Mouse (Mus musculus): Measurements from ENCODE around the gene Sorl1. TPM values are rescaled to one million over a fixed set of nuclear protein-coding genes. Genes with fewer than 3 reads are reported as not detected.
A peak's percentile ranks its signal among the peaks of the same experiment; 100 is the strongest.

Sorl1 gene
- polyA plus RNA-seq, 1 experiment from 2014 or later: 9.6 TPM

- no peak for ATAC-seq (ENCODE audit: insufficient number of reproducible peaks, low FRiP score)
Measured at GRCm38 (mm10) chr9:42121631-42122354, 2.3 kb downstream of the Sorl1 start.

GRCm38 (mm10) chr9:42116418-42117056, 7.6 kb downstream of the Sorl1 start:
- no peak overlapping the region for H3K27ac ChIP-seq (ENCODE audit: poor library complexity, severe bottlenecking)
- no peaks in the 10 kb centered on the region for H3K9me3 ChIP-seq (replicated peaks)
- ATAC-seq (ENCODE audit: insufficient number of reproducible peaks, low FRiP score): no peak
- 66% methylated on average over 10 of the region's 10 CpGs for WGBS
- H3K4me2 ChIP-seq: no peak overlapping the region
- H3K4me3 ChIP-seq: no peak overlapping the region
- H3K4me1 ChIP-seq (replicated peaks): peaks cover 23% of the 10 kb centered on the region; the same call in 1 of the 2 replicates
- H3K36me3 ChIP-seq: no peaks in the 10 kb centered on the region
- H3K9ac ChIP-seq: no peak overlapping the region
- H3K27me3 ChIP-seq (replicated peaks): no peaks in the 10 kb centered on the region

More at GRCm38 (mm10) chr9:42121631-42122354, 2.3 kb downstream of the Sorl1 start:
- WGBS: 83% methylated on average over 10 of the region's 10 CpGs
- no peaks in the 10 kb centered on the region for H3K9me3 ChIP-seq (replicated peaks)
- H3K4me3 ChIP-seq: no peak overlapping the region
- H3K27me3 ChIP-seq (replicated peaks): peaks cover 13% of the 10 kb centered on the region
- no peak overlapping the region for H3K9ac ChIP-seq
- H3K4me1 ChIP-seq (replicated peaks): peaks cover 4% of the 10 kb centered on the region
- H3K36me3 ChIP-seq: no peaks in the 10 kb centered on the region
- no peak overlapping the region for H3K4me2 ChIP-seq
- no peak overlapping the region for H3K27ac ChIP-seq (ENCODE audit: poor library complexity, severe bottlenecking)

- 79% methylated on average over 7 of the region's 7 CpGs for WGBS
- no peak for ATAC-seq (ENCODE audit: insufficient number of reproducible peaks, low FRiP score)
- no peaks in the 10 kb centered on the region for H3K36me3 ChIP-seq
- H3K4me1 ChIP-seq (replicated peaks): peaks cover 25% of the 10 kb centered on the region
- no peak overlapping the region for H3K4me2 ChIP-seq
- no peak overlapping the region for H3K4me3 ChIP-seq
- no peaks in the 10 kb centered on the region for H3K27me3 ChIP-seq (replicated peaks)
- H3K27ac ChIP-seq (ENCODE audit: poor library complexity, severe bottlenecking): no peak overlapping the region
- no peak overlapping the region for H3K9ac ChIP-seq
- no peaks in the 10 kb centered on the region for H3K9me3 ChIP-seq (replicated peaks)
Measured at GRCm38 (mm10) chr9:42115078-42115477, 9.0 kb downstream of the Sorl1 start.

GRCm38 (mm10) chr9:42113316-42113715, 10.8 kb downstream of the Sorl1 start:
- Histone ChIP-seq H3K36me3 (no peaks in the 10 kb centered on the region), H3K9ac (no peak overlapping the region), H3K27me3 (replicated peaks) (no peaks in the 10 kb centered on the region), H3K4me2 (no peak overlapping the region), H3K4me1 (replicated peaks) (peaks cover 40% of the 10 kb centered on the region), H3K27ac (ENCODE audit: poor library complexity, severe bottlenecking) (no peak overlapping the region), H3K9me3 (replicated peaks) (no peaks in the 10 kb centered on the region), H3K4me3 (no peak overlapping the region)
- no peak for ATAC-seq (ENCODE audit: insufficient number of reproducible peaks, low FRiP score)
- 86% methylated on average over 5 of the region's 5 CpGs for WGBS

DNA sequence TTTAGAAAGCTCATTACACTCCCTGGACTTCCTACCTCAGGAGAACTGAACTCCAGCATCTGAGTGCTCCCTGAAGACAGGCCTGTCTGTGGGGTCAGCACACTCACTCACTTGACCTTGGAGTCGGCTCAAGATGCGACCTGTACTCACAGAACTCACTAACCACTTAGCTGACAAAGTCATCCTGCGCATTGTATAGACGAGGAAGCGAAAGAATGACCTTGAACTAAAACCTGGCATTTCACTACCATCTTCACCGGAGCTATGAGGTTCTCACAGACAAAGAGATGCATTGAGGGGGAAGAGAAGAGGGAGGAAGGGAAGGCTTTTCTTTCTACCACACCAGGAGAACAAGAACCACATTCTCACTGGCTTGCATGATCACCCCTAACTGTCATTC, 11.4 kb downstream of the Sorl1 start:
- no peaks in the 10 kb centered on the region for H3K9me3 ChIP-seq (replicated peaks)
- H3K27ac ChIP-seq (ENCODE audit: poor library complexity, severe bottlenecking): no peak overlapping the region
- no peak overlapping the region for H3K4me2 ChIP-seq
- no peak for ATAC-seq (ENCODE audit: insufficient number of reproducible peaks, low FRiP score)
- H3K4me3 ChIP-seq: no peak overlapping the region
- no peaks in the 10 kb centered on the region for H3K27me3 ChIP-seq (replicated peaks)
- H3K9ac ChIP-seq: no peak overlapping the region
- peaks cover 44% of the 10 kb centered on the region for H3K4me1 ChIP-seq (replicated peaks)
- no peaks in the 10 kb centered on the region for H3K36me3 ChIP-seq
- WGBS: 68% methylated on average over 6 of the region's 6 CpGs

- Histone ChIP-seq H3K9ac (no peak overlapping the region), H3K27me3 (replicated peaks) (no peaks in the 10 kb centered on the region), H3K9me3 (replicated peaks) (no peaks in the 10 kb centered on the region), H3K4me1 (replicated peaks) (peaks cover 39% of the 10 kb centered on the region), H3K36me3 (no peaks in the 10 kb centered on the region), H3K4me2 (no peak overlapping the region), H3K4me3 (no peak overlapping the region), H3K27ac (ENCODE audit: poor library complexity, severe bottlenecking) (no peak overlapping the region)
- ATAC-seq (ENCODE audit: insufficient number of reproducible peaks, low FRiP score): no peak
- WGBS: 84% methylated on average over 7 of the region's 7 CpGs
Measured at GRCm38 (mm10) chr9:42111256-42111655, 12.8 kb downstream of the Sorl1 start.

- Histone ChIP-seq H3K4me3 (no peak overlapping the region), H3K4me1 (replicated peaks) (peaks cover 38% of the 10 kb centered on the region), H3K4me2 (peak overlapping the region; percentile 1; the same call in 1 of the 2 replicates), H3K9me3 (replicated peaks) (no peaks in the 10 kb centered on the region), H3K9ac (no peak overlapping the region), H3K27ac (ENCODE audit: poor library complexity, severe bottlenecking) (peak overlapping the region; percentile 66), H3K36me3 (no peaks in the 10 kb centered on the region), H3K27me3 (replicated peaks) (no peaks in the 10 kb centered on the region)
- ATAC-seq (ENCODE audit: insufficient number of reproducible peaks, low FRiP score): no peak
- 28% methylated on average over 9 of the region's 9 CpGs for WGBS
Measured at GRCm38 (mm10) chr9:42109837-42110451, 14.2 kb downstream of the Sorl1 start.

DNA sequence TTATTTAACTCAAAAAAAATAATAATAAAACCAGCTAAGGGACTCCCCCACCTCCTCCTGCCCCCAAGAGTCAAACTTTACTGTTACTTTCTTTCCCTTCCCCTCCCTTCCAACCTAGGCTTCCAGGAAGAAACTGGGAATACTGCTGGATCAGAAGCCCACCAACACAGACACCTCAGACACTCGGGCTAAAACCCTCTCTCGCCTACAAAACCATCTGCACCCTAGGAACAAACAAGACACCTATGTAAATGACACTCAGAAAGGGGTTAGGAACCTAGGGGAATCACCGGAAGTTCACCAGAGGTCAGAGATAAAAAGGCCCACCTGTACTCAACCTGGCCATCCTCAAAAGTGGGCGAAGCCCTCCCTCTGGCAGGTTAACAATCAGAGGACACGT, 15.0 kb downstream of the Sorl1 start:
- H3K36me3 ChIP-seq: no peaks in the 10 kb centered on the region
- H3K9ac ChIP-seq: 0 out of 2 replicates have a peak overlapping the region, but pooled peaks have one; percentile 46
- ATAC-seq (ENCODE audit: insufficient number of reproducible peaks, low FRiP score): no peak
- peaks cover 42% of the 10 kb centered on the region for H3K4me1 ChIP-seq (replicated peaks)
- no peaks in the 10 kb centered on the region for H3K27me3 ChIP-seq (replicated peaks)
- H3K4me2 ChIP-seq: no peak overlapping the region
- peak overlapping the region; percentile 66 for H3K27ac ChIP-seq (ENCODE audit: poor library complexity, severe bottlenecking)
- no peak overlapping the region for H3K4me3 ChIP-seq
- no peaks in the 10 kb centered on the region for H3K9me3 ChIP-seq (replicated peaks)
- WGBS: 49% methylated on average over 5 of the region's 5 CpGs

DNA sequence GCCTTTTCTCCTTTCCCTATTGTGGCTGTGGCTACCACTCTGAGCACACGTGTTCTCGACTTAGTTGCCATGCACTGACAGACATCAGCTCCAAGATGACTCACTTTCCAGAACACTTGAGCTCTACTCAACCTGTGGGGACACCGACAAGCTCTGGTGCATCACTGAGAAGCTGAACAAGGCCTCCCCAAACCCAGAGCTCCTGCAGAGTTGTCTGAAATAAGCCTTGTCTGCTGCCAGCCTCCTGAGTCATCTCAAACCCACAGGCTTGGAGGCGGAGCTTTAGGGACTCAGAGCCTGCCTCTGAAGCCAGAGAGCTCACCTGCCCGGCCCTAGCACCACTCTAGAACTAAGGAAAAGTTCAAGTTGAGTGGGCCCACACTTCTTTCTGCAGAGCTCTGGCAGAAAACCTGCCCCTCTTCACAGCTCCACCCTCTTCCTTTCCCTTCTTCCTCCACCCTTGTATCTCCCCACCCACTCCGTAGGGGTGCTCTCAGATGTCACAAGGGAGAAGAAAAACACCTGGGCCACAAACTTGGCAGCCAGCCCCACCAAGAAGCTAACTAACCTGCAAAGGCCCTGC, 15.6 kb downstream of the Sorl1 start:
- H3K4me3 ChIP-seq: no peak overlapping the region
- no peaks in the 10 kb centered on the region for H3K27me3 ChIP-seq (replicated peaks)
- H3K27ac ChIP-seq (ENCODE audit: poor library complexity, severe bottlenecking): no peak overlapping the region
- WGBS: 42% methylated on average over 6 of the region's 6 CpGs
- no peak overlapping the region for H3K9ac ChIP-seq
- H3K9me3 ChIP-seq (replicated peaks): no peaks in the 10 kb centered on the region
- no peak overlapping the region for H3K4me2 ChIP-seq
- peaks cover 42% of the 10 kb centered on the region for H3K4me1 ChIP-seq (replicated peaks)
- H3K36me3 ChIP-seq: no peaks in the 10 kb centered on the region
- ATAC-seq (ENCODE audit: insufficient number of reproducible peaks, low FRiP score): no peak

DNA sequence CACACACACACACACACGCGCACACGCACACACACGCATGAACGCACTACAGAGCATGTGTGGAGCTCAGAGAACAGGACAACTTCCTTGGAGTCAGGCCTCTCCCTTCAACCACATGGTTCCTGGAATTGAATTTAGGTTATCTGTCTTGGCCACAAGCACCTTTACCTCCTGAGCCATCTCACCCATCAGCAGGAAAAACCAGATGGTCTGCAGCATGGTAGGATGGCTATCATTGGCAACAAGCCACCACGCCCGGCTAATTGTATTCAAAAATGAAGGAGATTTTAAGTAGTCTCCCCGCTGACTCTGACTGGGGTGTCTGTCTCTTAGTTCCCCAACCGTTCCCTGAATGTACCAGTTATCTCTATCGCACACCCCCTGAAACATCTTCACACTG, 17.0 kb downstream of the Sorl1 start:
- WGBS: 94% methylated on average over 10 of the region's 10 CpGs
- no peaks in the 10 kb centered on the region for H3K27me3 ChIP-seq (replicated peaks)
- no peak overlapping the region for H3K27ac ChIP-seq (ENCODE audit: poor library complexity, severe bottlenecking)
- ATAC-seq (ENCODE audit: insufficient number of reproducible peaks, low FRiP score): no peak
- no peak overlapping the region for H3K4me3 ChIP-seq
- H3K4me2 ChIP-seq: no peak overlapping the region
- no peaks in the 10 kb centered on the region for H3K9me3 ChIP-seq (replicated peaks)
- no peaks in the 10 kb centered on the region for H3K36me3 ChIP-seq
- no peak overlapping the region for H3K9ac ChIP-seq
- peaks cover 33% of the 10 kb centered on the region for H3K4me1 ChIP-seq (replicated peaks)

DNA sequence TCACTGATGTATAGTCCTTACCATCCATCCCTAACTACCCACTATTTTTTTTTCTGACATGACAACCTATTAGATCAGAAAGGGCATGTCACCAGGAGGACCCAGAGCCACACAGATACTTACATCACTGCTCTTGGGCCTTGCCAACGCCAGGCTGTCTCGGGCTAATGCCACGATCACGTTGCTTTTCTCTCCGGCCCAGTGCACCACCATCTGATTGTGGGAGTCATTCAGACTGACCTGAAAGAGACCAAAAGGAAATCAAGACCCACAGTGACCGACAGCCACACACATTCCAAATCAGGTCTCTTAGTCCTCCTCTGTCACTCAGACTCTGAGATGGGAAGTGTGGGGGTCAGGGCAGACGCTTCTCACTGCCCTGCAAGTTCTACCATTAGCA, 17.8 kb downstream of the Sorl1 start:
- H3K4me1 ChIP-seq (replicated peaks): peaks cover 35% of the 10 kb centered on the region
- no peak overlapping the region for H3K4me2 ChIP-seq
- no peak overlapping the region for H3K9ac ChIP-seq
- H3K27ac ChIP-seq (ENCODE audit: poor library complexity, severe bottlenecking): no peak overlapping the region
- 83% methylated on average over 7 of the region's 7 CpGs for WGBS
- H3K9me3 ChIP-seq (replicated peaks): no peaks in the 10 kb centered on the region
- no peaks in the 10 kb centered on the region for H3K27me3 ChIP-seq (replicated peaks)
- H3K36me3 ChIP-seq: no peaks in the 10 kb centered on the region
- H3K4me3 ChIP-seq: no peak overlapping the region
- no peak for ATAC-seq (ENCODE audit: insufficient number of reproducible peaks, low FRiP score)

All from heart, embryonic 12.5 days (tissue).